28 mouse cellular contexts compared by ENCODE assay signal in the genomic region with DNA sequence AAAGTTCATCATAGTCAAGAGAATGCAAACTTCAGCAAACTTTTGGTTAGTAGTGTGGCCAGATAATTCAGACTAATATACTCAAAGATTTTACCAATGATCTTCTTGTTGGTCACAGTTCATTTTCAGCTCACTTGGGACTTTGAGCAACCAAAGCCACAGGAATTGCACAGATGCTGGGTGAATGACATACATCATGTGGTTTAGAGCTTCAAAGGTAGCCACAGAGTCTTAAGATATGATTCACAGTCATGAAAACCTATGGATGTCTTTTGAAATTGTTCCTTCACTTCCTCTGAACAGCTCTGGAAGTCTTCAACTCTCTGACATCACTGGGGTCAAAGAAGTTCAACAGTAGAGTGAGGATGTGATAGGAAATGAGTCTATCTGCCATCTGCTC.
DNase-seq lines count a peak whose midpoint lies in the region; ATAC-seq and TF ChIP-seq lines count a peak whose summit lies in the region.
"Had no signal": no experiment of that assay in that cellular context is flagged by ENCODE, and none has a peak within 500 bp of the region (broad histone marks: within the 10 kb centered on the region; RNA-seq: fewer than 3 reads in every experiment).

No protein-coding gene starts in this region.

- H3K9me3 ChIP-seq in forebrain, embryonic 15.5 days, result no peaks in the 10 kb centered on the region
- H3K9me3 ChIP-seq: embryonic facial prominence, embryonic 12.5 days; embryonic facial prominence, embryonic 15.5 days; forebrain, embryonic 12.5 days; heart, embryonic 10.5 days; hindbrain, embryonic 10.5 days; hindbrain, embryonic 13.5 days; intestine, embryonic 15.5 days had no signal

- no peak overlapping the region for H3K4me3 ChIP-seq in embryonic fibroblast, embryonic 13.5 days (ENCODE audit: insufficient read depth, low read length)
- H3K4me3 ChIP-seq in forebrain, embryonic 15.5 days, result no peak overlapping the region
- H3K4me3 ChIP-seq: embryonic facial prominence, embryonic 12.5 days; embryonic facial prominence, embryonic 15.5 days; erythroblast, embryonic 14.5 days; forebrain, embryonic 12.5 days; heart, adult 2 months; heart, embryonic 10.5 days; hindbrain, embryonic 10.5 days; hindbrain, embryonic 13.5 days; intestine, embryonic 15.5 days had no signal

- peaks cover 5% of the 10 kb centered on the region; the same call in 1 of the 2 replicates for H3K4me1 ChIP-seq in embryonic fibroblast, embryonic 13.5 days (ENCODE audit: control insufficient read depth, insufficient read depth, low read length)
- H3K4me1 ChIP-seq in forebrain, embryonic 15.5 days, result peaks cover 2% of the 10 kb centered on the region
- H3K4me1 ChIP-seq: embryonic facial prominence, embryonic 12.5 days; hindbrain, embryonic 10.5 days had no signal

- no peaks in the 10 kb centered on the region for H3K27me3 ChIP-seq in forebrain, embryonic 15.5 days
- H3K27me3 ChIP-seq: embryonic facial prominence, embryonic 12.5 days; embryonic facial prominence, embryonic 15.5 days; hindbrain, embryonic 13.5 days; intestine, embryonic 15.5 days had no signal

- intact Hi-C loops in heart, postnatal 25 days (cut with DNase I), result no loop called here

- H3K9ac ChIP-seq in forebrain, embryonic 15.5 days (replicated peaks), result no peak overlapping the region
- H3K9ac ChIP-seq: embryonic facial prominence, embryonic 12.5 days; embryonic facial prominence, embryonic 15.5 days; forebrain, embryonic 12.5 days; hindbrain, embryonic 13.5 days; intestine, embryonic 15.5 days had no signal

- peak overlapping the region; percentile 91; the same call in 1 of the 2 replicates for H3K27ac ChIP-seq in embryonic fibroblast, embryonic 13.5 days (ENCODE audit: insufficient read depth, low read length)
- H3K27ac ChIP-seq in forebrain, embryonic 15.5 days (replicated peaks), result no peak overlapping the region
- H3K27ac ChIP-seq: embryonic facial prominence, embryonic 12.5 days; embryonic facial prominence, embryonic 15.5 days; forebrain, embryonic 12.5 days; heart, adult 2 months; heart, embryonic 10.5 days; hindbrain, embryonic 10.5 days; hindbrain, embryonic 13.5 days; intestine, embryonic 15.5 days had no signal

- ATAC-seq in forebrain, embryonic 15.5 days (replicated peaks), result no peak
- ATAC-seq: activated CD4-positive, CD25-positive, alpha-beta regulatory T cell, adult 4 months; forebrain, embryonic 16.5 days; hindbrain, embryonic 16.5 days; intestine, embryonic 15.5 days had no signal

- TF ChIP-seq CTCF in embryonic fibroblast, embryonic 13.5 days (IDR thresholded peaks at IDR 0.05; ENCODE audit: borderline replicate concordance, insufficient read depth, low read length), result no peak

- no peak for TF ChIP-seq POLR2A in embryonic fibroblast, embryonic 13.5 days (IDR thresholded peaks at IDR 0.05; ENCODE audit: low read depth, low read length)

- peak; percentile 79 for DNase-seq in 3134 (ENCODE audit: extremely low read depth, insufficient read length, low spot score)
- peak; percentile 89 for DNase-seq in 3T3-L1 (ENCODE audit: low read depth, low spot score)
- peak; percentile 44 for DNase-seq in Muller cell, postnatal 12 days (ENCODE audit: inconsistent ontology term)
- DNase-seq in cerebellum, adult 9-10 months, result no peak
- DNase-seq in heart, postnatal 25 days (ENCODE audit: low spot score), result no peak
- DNase-seq: adrenal gland, adult 8-10 months; adrenal gland, postnatal 36 days; cerebellum, adult 18-20 months; cerebellum, adult 9-11 months; cerebellum, postnatal 25 days; gastrocnemius, postnatal 10 days; gastrocnemius, postnatal 36 days; heart, adult 2 months; heart, postnatal 36 days; kidney, adult 11 months had no signal

- no peaks in the 10 kb centered on the region for H3K36me3 ChIP-seq in forebrain, embryonic 15.5 days
- H3K36me3 ChIP-seq: embryonic facial prominence, embryonic 12.5 days; embryonic facial prominence, embryonic 15.5 days; forebrain, embryonic 12.5 days; heart, embryonic 10.5 days; hindbrain, embryonic 10.5 days; hindbrain, embryonic 13.5 days; intestine, embryonic 15.5 days had no signal

- H3K4me2 ChIP-seq in forebrain, embryonic 15.5 days (replicated peaks), result no peak overlapping the region
- H3K4me2 ChIP-seq: embryonic facial prominence, embryonic 12.5 days; embryonic facial prominence, embryonic 15.5 days; forebrain, embryonic 12.5 days; hindbrain, embryonic 13.5 days; intestine, embryonic 15.5 days had no signal

Comparison
In these comparisons a context has a peak if more than half of its experiments do, and no peak if none do; other contexts are left out.
1. DNase-seq: peak in 3134 (single experiment), 3T3-L1 (single experiment) and Muller cell, postnatal 12 days (single experiment); none in cerebellum, adult 9-10 months (single experiment) and heart, postnatal 25 days (single experiment).